Mouse (Mus musculus) spleen, adult 2 months (tissue): ENCODE results near the gene Gm20388.

Experiments
- CTCF ChIP-seq: fragments of 200-500 bp; IDR thresholded peaks from 2 replicates; pipeline ENCODE4 v1.5.1; 2011; ENCODE audit warnings: mild to moderate bottlenecking, inconsistent platforms; ENCODE audit not compliant: insufficient read depth, insufficient read length, insufficient replicate concordance; ENCODE audit errors: extremely low read depth
- POLR2A ChIP-seq: fragments of 200-500 bp; IDR thresholded peaks from 2 replicates; pipeline ENCODE4 v1.6.1; 2011; ENCODE audit warnings: low read depth, low read length, inconsistent platforms

- TF ChIP-seq POLR2A = no peak
- TF ChIP-seq CTCF = no peak
Measured at GRCm38 (mm10) chr8:123108953-123109352, 3198.3 kb downstream of the Gm20388 start.
